12 mouse cellular contexts compared by ENCODE assay signal in the genomic region with DNA sequence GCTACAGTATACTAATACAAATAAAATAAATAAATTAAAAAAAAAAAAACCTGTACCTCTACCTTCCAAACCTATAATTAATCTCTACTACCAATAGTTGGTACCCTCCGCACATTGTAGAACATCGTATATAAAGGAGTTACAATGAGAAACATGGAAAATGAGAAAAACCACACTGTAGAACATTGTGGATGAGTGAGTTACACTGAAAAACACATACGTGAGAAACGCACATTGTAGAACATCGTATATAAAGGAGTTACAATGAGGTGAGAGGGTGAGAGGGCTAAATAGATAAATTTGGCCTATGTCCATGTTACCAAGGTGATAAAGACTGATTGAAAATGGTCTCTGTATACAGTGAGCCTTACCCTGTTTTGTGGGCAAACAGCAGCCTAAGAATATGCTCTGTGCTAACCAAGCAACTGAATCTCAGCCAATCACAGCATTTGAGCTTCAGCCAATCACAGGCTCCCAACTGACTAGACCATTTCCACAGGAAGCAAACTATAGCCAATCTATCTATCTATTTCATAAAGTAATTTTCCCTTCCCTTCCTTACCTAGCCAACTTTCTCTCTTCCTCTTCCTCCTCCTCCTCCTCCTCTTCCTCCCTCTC. TPM values are rescaled to one million over a fixed set of nuclear protein-coding genes. Genes with fewer than 3 reads are reported as not detected.
DNase-seq lines count a peak whose midpoint lies in the region; ATAC-seq and TF ChIP-seq lines count a peak whose summit lies in the region.
"Had no signal": no experiment of that assay in that cellular context is flagged by ENCODE, and none has a peak within 500 bp of the region (broad histone marks: within the 10 kb centered on the region; RNA-seq: fewer than 3 reads in every experiment).

No protein-coding gene starts in this region.

- H3K27me3 ChIP-seq in hindbrain, embryonic 11.5 days (ENCODE audit: control insufficient read depth, insufficient read depth, low read length): no peaks in the 10 kb centered on the region
- no peaks in the 10 kb centered on the region for H3K27me3 ChIP-seq in hindbrain, embryonic 10.5 days (ENCODE audit: insufficient read depth, poor library complexity, severe bottlenecking)
- H3K27me3 ChIP-seq in Patski: peaks cover 4% of the 10 kb centered on the region
- H3K27me3 ChIP-seq in midbrain, postnatal 0 days (ENCODE audit: insufficient read depth, low read length): no peaks in the 10 kb centered on the region
- H3K27me3 ChIP-seq: liver, embryonic 15.5 days had no signal

- in situ Hi-C loops in Patski (cut with MboI; ENCODE audit: low pct_unique_long_range_greater_than_20kb): loop anchor here (10.0 kb wide), 1 partner anchor 345 kb away; no protein-coding TSS in a partner anchor

- no peaks in the 10 kb centered on the region for H3K9me3 ChIP-seq in hindbrain, embryonic 11.5 days (ENCODE audit: control insufficient read depth, low read length)
- no peaks in the 10 kb centered on the region for H3K9me3 ChIP-seq in hindbrain, embryonic 10.5 days
- H3K9me3 ChIP-seq in midbrain, postnatal 0 days (ENCODE audit: low read length): no peaks in the 10 kb centered on the region
- H3K9me3 ChIP-seq: liver, embryonic 15.5 days had no signal

- H3K36me3 ChIP-seq in hindbrain, embryonic 11.5 days (ENCODE audit: control insufficient read depth, insufficient read depth, low read length): no peaks in the 10 kb centered on the region
- H3K36me3 ChIP-seq in hindbrain, embryonic 10.5 days: no peaks in the 10 kb centered on the region
- no peaks in the 10 kb centered on the region for H3K36me3 ChIP-seq in midbrain, postnatal 0 days (ENCODE audit: insufficient read depth, low read length)
- H3K36me3 ChIP-seq: liver, embryonic 15.5 days had no signal

- ATAC-seq in hindbrain, embryonic 11.5 days (ENCODE audit: low FRiP score): peak; percentile 80
- peak; percentile 90 for ATAC-seq in Patski
- peak; percentile 59 for ATAC-seq in granulocyte monocyte progenitor cell, adult 5-6 weeks (replicated peaks; ENCODE audit: poor library complexity, severe bottlenecking)
- ATAC-seq in midbrain, postnatal 0 days (ENCODE audit: low FRiP score): peak; percentile 75

- CTCF ChIA-PET in Patski (lab: Charles Lee): no interaction called here

- no peak overlapping the region for H3K9ac ChIP-seq in hindbrain, embryonic 11.5 days (ENCODE audit: low read depth, low read length)
- H3K9ac ChIP-seq in midbrain, postnatal 0 days (replicated peaks; ENCODE audit: low read length, poor library complexity, severe bottlenecking): no peak overlapping the region
- H3K9ac ChIP-seq: liver, embryonic 15.5 days had no signal

- no peak for TF ChIP-seq CTCF in Patski (IDR thresholded peaks at IDR 0.05)
- no peak for TF ChIP-seq CTCF in midbrain, postnatal 0 days (IDR thresholded peaks at IDR 0.05)

- no peak overlapping the region for H3K27ac ChIP-seq in hindbrain, embryonic 11.5 days (ENCODE audit: low read depth, low read length)
- H3K27ac ChIP-seq in hindbrain, embryonic 10.5 days: no peak overlapping the region
- H3K27ac ChIP-seq in midbrain, postnatal 0 days (ENCODE audit: low read depth, low read length): no peak overlapping the region
- H3K27ac ChIP-seq: liver, embryonic 15.5 days had no signal

- H3K4me3 ChIP-seq in hindbrain, embryonic 11.5 days (ENCODE audit: low read depth, low read length): no peak overlapping the region
- H3K4me3 ChIP-seq in hindbrain, embryonic 10.5 days: no peak overlapping the region
- no peak overlapping the region for H3K4me3 ChIP-seq in midbrain, postnatal 0 days (ENCODE audit: low read depth, low read length)
- H3K4me3 ChIP-seq: liver, embryonic 15.5 days had no signal

- H3K4me1 ChIP-seq in hindbrain, embryonic 11.5 days (replicated peaks; ENCODE audit: control insufficient read depth, insufficient read depth, low read length): no peaks in the 10 kb centered on the region
- peaks cover 8% of the 10 kb centered on the region for H3K4me1 ChIP-seq in hindbrain, embryonic 10.5 days (replicated peaks)
- no peaks in the 10 kb centered on the region for H3K4me1 ChIP-seq in midbrain, postnatal 0 days (ENCODE audit: insufficient read depth, low read length)
- H3K4me1 ChIP-seq: liver, embryonic 15.5 days had no signal

- POLR2A ChIA-PET in Patski (lab: Charles Lee): no interaction called here

- peak; percentile 1 for DNase-seq in hindbrain, embryonic 11.5 days (ENCODE audit: low spot score)
- no peak for DNase-seq in hindbrain, embryonic 10.5 days (ENCODE audit: low spot score)
- DNase-seq in Patski (ENCODE audit: low read depth, low spot score): peak; percentile 12
- DNase-seq in midbrain, postnatal 0 days (ENCODE audit: low spot score): peak; percentile 29
- no peak for DNase-seq in ovary, postnatal 14 days (ENCODE audit: low spot score)
- no peak for DNase-seq in lung, postnatal 36 days
- no peak for DNase-seq in adrenal gland, adult 18-20 months (ENCODE audit: low spot score in 2 of 2)
- DNase-seq: cerebellum, adult 11-12 months; gastrocnemius, postnatal 25 days; spleen, adult 18-20 months had no signal

- WGBS in hindbrain, embryonic 11.5 days: 83% methylated on average over 5 of the region's 5 CpGs
- WGBS in hindbrain, embryonic 10.5 days: 79% methylated on average over 5 of the region's 5 CpGs
- 81% methylated on average over 5 of the region's 5 CpGs for WGBS in midbrain, postnatal 0 days

- no peak overlapping the region for H3K4me2 ChIP-seq in hindbrain, embryonic 11.5 days (replicated peaks; ENCODE audit: low read depth, low read length)
- H3K4me2 ChIP-seq in midbrain, postnatal 0 days (ENCODE audit: low read depth, low read length, poor library complexity, severe bottlenecking): peak overlapping the region; percentile 28
- H3K4me2 ChIP-seq: liver, embryonic 15.5 days had no signal

RNA-seq across cellular contexts. Expression of a gene that starts 23.0 kb away (rescaled TPM):
- 0.08 and 0.09 TPM in 2 replicates for polyA plus RNA-seq in hindbrain, embryonic 11.5 days (2014; fragmentation: Nextera tagmentation; extraction: Ambion mirVana)
- 0.07 TPM in 1 of 2 replicates, not detected in the other for polyA plus RNA-seq in hindbrain, embryonic 10.5 days (2016; fragmentation: Nextera tagmentation; extraction: Ambion mirVana)
- polyA plus RNA-seq in Patski (2021): not detected
- total RNA-seq in granulocyte monocyte progenitor cell, adult 5-6 weeks (2014; fragmentation: Nextera tagmentation): not detected in 2 replicates
- total RNA-seq in granulocyte monocyte progenitor cell, adult 5-6 weeks (2017): not detected in 2 replicates
- 1.3 TPM in 1 of 2 replicates, not detected in the other for total RNA-seq in midbrain, postnatal 0 days (2014; rRNA removed)
- 0.64 and 0.67 TPM in 2 replicates for polyA plus RNA-seq in midbrain, postnatal 0 days (2015; fragmentation: Nextera tagmentation; extraction: Ambion mirVana)
- not detected for total RNA-seq in adrenal gland, adult 18-20 months (2021)
- total RNA-seq: gastrocnemius, postnatal 25 days had no signal
- polyA plus RNA-seq: liver, embryonic 15.5 days had no signal

RNA-seq across cellular contexts. Expression of a gene that starts 28.8 kb away (rescaled TPM):
- polyA plus RNA-seq in hindbrain, embryonic 11.5 days (2014; fragmentation: Nextera tagmentation; extraction: Ambion mirVana): not detected in 2 replicates
- not detected in 2 replicates for polyA plus RNA-seq in hindbrain, embryonic 10.5 days (2016; fragmentation: Nextera tagmentation; extraction: Ambion mirVana)
- not detected for polyA plus RNA-seq in Patski (2021)
- total RNA-seq in granulocyte monocyte progenitor cell, adult 5-6 weeks (2014; fragmentation: Nextera tagmentation): not detected in 2 replicates
- not detected in 2 replicates for total RNA-seq in granulocyte monocyte progenitor cell, adult 5-6 weeks (2017)
- 0.16 TPM in 1 of 2 replicates, not detected in the other for total RNA-seq in midbrain, postnatal 0 days (2014; rRNA removed)
- 0.12 TPM in 1 of 2 replicates, not detected in the other for polyA plus RNA-seq in midbrain, postnatal 0 days (2015; fragmentation: Nextera tagmentation; extraction: Ambion mirVana)
- total RNA-seq in adrenal gland, adult 18-20 months (2021): not detected
- total RNA-seq: gastrocnemius, postnatal 25 days had no signal
- polyA plus RNA-seq: liver, embryonic 15.5 days had no signal

RNA-seq across cellular contexts. Expression of a gene that starts 55.2 kb away (rescaled TPM):
- polyA plus RNA-seq in hindbrain, embryonic 11.5 days (2014; fragmentation: Nextera tagmentation; extraction: Ambion mirVana): 0.27 and 0.60 TPM in 2 replicates
- not detected in 2 replicates for polyA plus RNA-seq in hindbrain, embryonic 10.5 days (2016; fragmentation: Nextera tagmentation; extraction: Ambion mirVana)
- not detected for polyA plus RNA-seq in Patski (2021)
- total RNA-seq in granulocyte monocyte progenitor cell, adult 5-6 weeks (2014; fragmentation: Nextera tagmentation): not detected in 2 replicates
- total RNA-seq in granulocyte monocyte progenitor cell, adult 5-6 weeks (2017): not detected in 2 replicates
- total RNA-seq in midbrain, postnatal 0 days (2014; rRNA removed): 5.7 and 13.5 TPM in 2 replicates
- polyA plus RNA-seq in midbrain, postnatal 0 days (2015; fragmentation: Nextera tagmentation; extraction: Ambion mirVana): 0.54 and 1.4 TPM in 2 replicates
- 1 to 10 TPM in 1 of 2 experiments, not detected in 1; 1.3 TPM for total RNA-seq in adrenal gland, adult 18-20 months (2021)
- total RNA-seq: gastrocnemius, postnatal 25 days had no signal

Comparison
In these comparisons a context has a peak if more than half of its experiments do, and no peak if none do; other contexts are left out.
1. DNase-seq: peak in hindbrain, embryonic 11.5 days (single experiment), Patski (single experiment) and midbrain, postnatal 0 days (single experiment); none in hindbrain, embryonic 10.5 days (single experiment), ovary, postnatal 14 days (single experiment), lung, postnatal 36 days (single experiment) and adrenal gland, adult 18-20 months (0 of 2).
2. Peak in every context shown above with its lines, with median percentiles within 50 percentile points of each other: ATAC-seq.